Mouse (Mus musculus): ENCODE data around the gene Idh2.

Gene Idh2

DNA sequence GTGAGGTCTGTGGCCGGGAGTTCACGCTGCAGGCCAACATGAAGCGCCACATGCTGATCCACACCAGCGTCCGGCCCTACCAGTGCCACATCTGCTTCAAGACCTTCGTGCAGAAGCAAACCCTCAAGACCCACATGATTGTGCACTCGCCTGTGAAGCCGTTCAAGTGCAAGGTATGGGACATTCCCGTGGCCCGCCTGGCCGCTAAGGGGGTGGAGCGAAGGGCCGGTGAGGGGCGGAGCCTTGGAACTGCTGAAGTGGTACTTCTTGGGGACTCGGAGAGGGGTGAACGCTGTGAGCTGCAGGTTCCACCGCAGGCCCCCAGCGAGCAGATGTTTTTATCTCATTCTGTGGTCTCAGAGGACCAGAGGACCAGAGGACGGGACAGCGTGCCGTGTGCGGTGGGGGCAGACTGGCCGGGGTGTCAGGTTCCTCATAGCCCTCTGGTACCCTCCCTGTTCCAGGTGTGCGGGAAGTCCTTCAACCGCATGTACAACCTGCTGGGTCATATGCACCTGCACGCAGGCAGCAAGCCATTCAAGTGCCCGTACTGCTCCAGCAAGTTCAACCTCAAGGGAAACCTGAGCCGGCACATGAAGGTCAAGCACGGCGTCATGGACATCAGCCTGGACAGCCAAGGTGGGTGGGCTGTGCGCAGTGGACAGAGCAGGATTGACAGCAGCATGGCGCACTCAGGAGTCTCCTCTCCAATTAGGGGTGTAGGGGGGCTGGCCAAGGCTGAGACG lies 29.0 kb downstream of the Idh2 start:
- no peak for DNase-seq (ENCODE audit: low read depth, low spot score)

GRCm38 (mm10) chr7:80084484-80084931 lies 30.7 kb downstream of the Idh2 start:
- DNase-seq (ENCODE audit: low read depth, low spot score) = peak; percentile 69

GRCm38 (mm10) chr7:80081586-80082554 lies 33.3 kb downstream of the Idh2 start:
- DNase-seq (ENCODE audit: low read depth, low spot score) = no peak

DNA sequence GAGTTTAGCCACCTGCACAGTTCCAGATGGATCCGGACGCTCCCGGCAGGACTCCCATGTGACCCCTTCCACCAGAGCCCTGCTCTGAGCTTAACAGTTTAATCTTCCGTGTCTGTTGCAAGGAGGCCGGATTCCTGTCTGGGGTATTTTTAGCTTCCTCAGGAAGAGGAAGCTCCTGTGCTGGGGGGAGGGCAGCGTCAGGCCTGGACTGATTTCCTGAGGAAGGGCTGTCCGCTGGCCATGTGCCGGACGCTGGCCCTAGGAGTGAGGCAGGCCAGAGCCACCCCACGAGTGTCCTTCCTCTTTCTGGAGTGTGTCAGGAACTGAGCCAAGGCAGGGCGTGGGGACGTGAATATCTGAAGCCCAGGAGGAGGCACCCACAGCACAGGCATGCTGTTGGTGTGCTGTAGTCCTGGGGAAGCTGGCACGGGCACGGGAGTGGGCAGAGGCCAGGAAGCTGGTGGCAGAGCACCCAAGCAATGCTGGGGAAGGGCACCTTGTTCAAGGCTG lies 36.3 kb downstream of the Idh2 start:
- DNase-seq (ENCODE audit: low read depth, low spot score) = no peak

DNA sequence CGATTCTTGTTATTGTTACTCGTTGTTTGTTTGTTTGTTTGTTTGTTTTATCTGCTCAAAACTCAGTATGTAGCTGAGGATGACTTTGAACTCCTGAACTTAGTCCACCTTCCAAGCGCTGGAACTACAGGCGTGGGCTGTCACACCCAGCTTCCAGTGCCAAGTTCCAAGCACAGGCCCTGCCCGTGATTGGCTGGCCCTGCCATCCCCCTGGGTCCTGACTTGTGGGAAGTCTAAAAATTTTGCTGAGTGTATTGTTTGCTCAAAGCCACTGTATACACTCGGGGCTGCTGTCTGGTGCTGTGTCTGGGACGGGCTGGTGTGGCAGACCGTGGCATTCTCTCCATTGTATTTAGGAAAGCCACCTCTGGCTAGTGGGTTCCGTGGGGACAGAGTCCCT lies 37.4 kb downstream of the Idh2 start:
- DNase-seq (ENCODE audit: low read depth, low spot score) = no peak

- DNase-seq (ENCODE audit: low read depth, low spot score) = no peak
These were observed 38.1 kb downstream of the Idh2 start for GRCm38 (mm10) chr7:80076961-80077716.

DNA sequence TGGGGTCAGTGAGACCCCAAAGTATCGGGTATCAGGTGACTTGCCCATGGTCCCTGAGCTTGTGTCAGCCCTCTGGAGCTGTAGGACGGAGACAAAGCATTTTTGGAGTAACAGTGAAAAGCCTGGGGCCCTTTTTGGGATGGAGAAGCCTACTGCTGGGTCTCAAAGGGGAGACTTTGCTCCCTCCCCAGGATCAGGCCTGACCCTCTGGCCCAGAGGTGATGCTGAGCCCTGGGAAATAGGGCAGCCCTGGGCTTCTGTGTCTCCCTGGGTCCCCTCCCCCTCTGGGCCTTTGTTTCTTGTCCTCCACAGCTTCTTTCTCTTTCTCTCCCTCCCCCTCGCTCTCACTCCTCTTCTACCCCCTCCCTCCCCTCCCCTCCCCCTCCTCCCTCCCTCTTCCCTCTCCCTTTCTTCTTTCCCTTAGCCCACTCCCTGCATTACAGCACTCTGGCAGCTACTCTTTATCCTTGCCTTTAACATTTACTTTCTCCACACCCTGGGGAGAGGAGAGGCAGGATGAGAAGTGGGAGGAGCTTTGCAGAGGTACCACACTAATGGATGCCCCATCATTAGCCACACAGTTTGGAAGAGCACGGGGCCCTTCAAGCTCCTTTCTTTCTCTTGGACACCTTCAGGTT lies 39.1 kb downstream of the Idh2 start:
- DNase-seq (ENCODE audit: low read depth, low spot score) = no peak

DNA sequence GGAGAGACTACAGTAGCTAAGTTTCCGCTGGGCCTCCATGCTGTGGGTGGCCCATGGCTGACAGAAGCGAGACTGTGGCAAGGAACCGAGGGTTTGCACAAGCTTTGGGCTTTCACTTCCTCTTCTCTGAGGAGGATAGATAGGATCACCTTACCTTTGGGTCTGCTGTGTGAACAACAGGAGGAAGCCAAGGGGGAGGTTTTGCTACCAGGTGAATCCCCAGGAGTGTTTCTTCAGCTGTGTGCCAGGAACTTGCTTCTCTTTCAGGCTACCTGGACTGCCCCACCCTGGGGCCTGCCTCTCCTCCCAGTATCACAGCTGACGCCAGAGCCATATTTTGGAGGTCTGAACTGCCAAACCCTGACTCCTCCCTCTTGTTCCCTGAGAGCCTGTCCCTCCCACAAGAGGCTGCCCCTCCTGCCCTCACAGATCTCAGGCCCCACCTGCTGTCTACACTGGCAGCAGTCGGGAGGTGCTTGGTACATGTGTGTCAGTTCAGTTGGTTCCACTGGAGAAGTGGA lies 40.2 kb downstream of the Idh2 start:
- no peak for DNase-seq (ENCODE audit: low read depth, low spot score)

DNA sequence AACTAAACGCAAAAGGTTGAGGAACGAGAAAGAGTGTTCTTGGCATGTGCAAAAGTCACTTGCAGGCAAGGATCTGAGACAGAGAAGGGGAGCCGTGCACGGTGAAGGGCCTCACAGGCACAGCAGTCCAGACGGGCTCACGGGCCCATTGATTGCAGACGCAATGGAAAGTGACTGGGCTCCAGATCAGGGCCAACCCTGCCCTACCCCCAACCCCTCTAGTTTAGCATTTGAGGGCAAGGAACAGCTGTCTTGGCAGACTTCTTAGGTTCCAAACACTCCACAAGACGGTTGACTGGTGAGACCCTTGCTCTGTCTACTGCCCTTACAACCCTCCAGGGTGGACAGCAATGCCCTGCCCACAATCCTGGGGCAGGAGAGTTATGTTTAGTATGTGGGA lies 41.7 kb downstream of the Idh2 start:
- no peak for DNase-seq (ENCODE audit: low read depth, low spot score)

- DNase-seq (ENCODE audit: low read depth, low spot score) = no peak
These were observed 42.9 kb downstream of the Idh2 start for GRCm38 (mm10) chr7:80072297-80072696.

DNA sequence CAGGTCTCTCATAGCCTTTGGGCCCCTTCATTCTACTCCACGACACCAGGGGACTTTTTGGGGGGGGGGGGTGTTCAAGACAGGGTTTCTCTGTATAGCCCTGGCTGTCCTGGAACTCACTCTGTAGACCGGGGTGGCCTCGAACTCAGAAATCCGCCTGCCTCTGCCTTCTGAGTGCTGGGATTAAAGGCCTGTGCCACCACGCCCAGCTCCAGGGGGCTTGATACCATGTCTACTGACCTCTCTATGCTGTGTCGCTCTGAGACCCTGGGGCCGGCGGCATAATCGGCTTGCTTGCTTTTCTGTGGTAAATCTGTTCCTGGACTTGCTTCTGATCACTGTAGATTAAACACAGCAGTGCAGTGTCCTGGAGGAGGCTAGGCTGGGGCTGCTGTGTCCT lies 44.0 kb downstream of the Idh2 start:
- no peak for DNase-seq (ENCODE audit: low read depth, low spot score)

DNA sequence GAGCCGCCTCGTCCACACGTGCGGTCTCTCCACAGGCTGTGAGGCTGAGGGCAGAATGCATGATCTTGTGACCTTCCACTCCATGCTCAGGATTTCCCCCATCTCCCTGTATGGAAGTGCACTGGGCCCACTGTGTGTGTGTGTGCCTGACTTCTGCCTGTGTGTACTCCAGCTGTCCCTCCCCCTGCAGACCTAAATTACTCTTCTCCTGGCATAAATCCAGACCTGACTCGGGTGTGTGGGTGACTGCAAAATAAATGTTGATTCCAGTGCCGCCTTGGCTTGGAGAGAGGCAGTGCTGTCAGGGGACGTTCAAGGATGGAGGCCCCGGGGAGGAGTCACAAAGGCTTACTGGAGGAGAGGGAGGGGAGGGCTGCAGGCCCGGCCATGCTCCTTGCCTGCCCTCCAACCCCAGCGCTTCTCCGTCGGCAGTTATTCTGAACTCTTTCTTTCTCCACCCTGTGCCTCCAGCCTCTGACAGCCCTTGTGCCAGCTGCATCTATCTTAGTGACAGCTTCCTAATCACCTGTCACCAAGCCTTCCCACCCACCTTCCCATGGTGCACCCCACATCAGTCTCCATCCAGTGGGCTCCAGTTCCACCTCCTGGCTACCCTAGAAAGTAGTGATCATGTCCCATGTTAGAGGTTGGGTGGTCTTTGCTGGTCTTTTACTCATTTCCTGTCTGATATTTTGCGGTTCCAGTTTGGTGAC lies 45.4 kb downstream of the Idh2 start:
- DNase-seq (ENCODE audit: low read depth, low spot score) = no peak

DNA sequence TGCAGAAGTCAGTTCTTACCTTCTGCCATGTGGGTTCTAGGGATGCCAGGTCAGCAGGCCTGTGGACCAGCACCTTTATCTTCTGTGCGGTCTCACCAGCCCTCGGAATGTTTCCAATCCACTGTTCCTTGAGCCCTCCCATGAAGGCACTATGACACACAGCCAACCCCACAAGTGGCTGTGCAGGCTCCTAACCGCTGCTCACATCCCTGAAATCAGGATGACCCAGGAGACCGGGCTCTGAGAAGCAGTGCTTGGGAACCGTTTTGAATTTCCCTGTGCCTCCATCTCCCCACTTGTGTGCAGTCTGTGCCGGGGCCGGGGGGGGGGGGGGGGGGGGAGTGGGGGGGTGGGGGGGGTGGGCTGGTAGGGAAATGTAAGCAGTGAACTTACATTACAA lies 46.9 kb downstream of the Idh2 start:
- DNase-seq (ENCODE audit: low read depth, low spot score) = no peak

- no peak for DNase-seq (ENCODE audit: low read depth, low spot score)
These were observed 48.3 kb downstream of the Idh2 start for GRCm38 (mm10) chr7:80066675-80067455.

GRCm38 (mm10) chr7:80065250-80065649 lies 49.9 kb downstream of the Idh2 start:
- no peak for DNase-seq (ENCODE audit: low read depth, low spot score)

DNA sequence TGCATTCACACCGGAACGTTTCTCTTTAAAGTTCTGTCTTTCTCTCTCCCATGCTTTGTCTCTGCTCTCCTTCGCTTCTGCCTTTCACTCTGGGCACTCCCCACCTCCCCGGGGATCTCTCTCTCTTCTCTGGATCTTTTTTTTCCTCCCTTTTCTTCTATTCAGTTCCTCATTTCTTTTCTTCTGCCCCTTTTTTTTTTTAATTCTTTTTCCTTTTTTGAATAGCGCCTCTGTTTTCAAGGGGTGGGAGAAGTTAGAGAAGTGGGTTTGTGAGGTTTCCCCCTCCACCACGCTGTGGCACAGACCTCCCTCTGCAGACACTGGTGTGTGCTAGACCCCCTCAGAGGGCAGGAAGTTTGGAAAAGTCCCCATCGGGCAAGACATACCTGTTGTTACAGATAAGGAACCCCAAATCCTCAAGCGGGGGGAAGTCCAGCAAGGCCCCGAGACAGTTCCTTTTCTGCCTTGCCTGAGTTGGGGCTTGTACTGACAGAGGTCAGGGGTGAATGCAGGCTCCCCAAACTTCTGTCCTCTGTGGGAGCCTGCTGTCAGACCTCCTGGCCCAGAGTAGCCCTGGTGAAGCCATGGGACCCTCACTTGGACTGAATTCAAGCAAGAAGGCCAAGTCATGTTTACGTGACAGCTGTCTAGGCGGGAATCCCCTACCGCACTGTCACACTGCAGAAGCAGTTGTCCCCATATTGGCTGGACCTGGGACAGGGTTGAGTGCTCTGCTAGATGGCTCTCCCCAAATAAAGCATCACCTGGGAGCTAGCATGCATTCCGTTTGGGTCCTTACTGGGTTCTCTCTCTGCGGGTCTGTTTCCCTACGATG lies 51.1 kb downstream of the Idh2 start:
- DNase-seq (ENCODE audit: low read depth, low spot score) = no peak

DNA sequence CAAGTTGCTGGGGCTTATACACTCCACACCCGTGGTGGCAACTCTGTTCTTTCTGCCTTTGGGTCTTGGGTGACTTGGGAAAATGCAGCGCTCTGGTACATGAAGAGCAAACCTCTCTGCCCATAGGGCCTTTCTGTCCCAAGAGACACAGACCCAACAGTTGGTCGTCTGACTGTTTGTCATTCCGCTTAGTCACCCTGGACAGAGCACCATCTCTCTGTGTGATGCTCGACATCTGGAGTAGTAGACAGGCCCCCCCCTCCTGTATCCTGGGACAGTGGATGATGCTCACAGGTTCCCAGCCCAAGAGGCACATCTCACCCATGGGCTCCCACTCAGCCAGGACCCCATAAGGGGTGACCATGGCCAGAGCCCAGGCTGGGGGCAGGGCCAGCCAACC lies 51.9 kb downstream of the Idh2 start:
- no peak for DNase-seq (ENCODE audit: low read depth, low spot score)

DNA sequence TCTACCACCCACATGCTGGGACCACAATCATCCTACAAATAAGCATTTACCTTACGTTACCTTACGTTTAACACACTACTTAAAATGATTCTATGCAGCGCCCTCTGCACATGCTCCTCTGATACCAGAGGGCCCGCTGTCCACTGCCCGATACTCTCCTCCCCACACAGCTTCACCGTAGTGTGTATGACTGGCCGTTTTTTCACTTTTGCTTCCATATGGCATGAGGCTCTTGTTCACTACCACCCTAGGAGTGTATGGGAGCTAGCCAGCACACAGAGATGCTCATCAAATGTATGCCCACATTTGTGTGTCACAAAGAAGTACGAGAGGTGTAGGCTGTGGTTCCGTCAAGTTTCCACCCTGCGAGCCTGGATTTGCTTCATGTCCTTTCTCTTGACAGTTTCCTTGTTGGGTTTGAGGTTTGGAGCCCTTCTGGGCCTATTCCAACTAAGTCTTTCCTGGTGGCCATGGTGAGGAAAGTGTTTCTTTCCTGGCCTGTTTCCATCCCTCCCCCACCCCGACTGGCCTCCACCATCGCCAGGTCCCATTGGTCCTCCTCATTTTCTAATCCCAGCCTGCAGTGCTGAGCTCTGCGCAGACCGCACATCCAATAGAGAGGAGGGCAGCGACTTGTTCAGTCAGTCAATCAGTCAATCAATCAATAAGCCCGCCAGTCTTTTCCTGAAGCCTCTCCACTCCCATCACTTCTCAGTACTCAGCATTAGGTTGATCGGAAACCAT lies 52.9 kb downstream of the Idh2 start:
- DNase-seq (ENCODE audit: low read depth, low spot score) = no peak
